Mouse (Mus musculus): ENCODE data around the gene Gpc3. TPM values are rescaled to one million over a fixed set of nuclear protein-coding genes. Genes with fewer than 3 reads are reported as not detected.

Gene Gpc3
- polyA plus RNA-seq, 1 experiment from 2014 or later, result 245 TPM

DNA sequence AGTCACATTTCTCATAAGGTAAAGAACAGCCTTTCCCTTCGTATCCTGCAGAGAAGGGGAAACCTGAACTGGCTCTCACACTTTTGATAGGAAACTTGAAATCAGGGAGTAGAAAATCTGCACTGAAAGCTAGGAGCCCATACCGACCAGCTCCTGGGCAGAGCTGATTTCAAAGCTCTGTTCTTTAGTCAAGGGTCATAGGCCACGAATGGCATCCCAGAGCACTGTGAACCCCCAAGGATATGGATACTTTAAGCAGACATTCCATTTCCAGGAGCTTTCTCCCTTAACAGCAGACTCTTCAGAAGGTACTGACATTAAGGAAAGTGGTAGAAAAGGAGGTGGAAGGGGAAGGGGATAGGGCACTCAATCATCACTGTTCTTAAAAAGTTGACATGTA, 165.3 kb downstream of the Gpc3 start:
- Histone ChIP-seq H3K4me1 (peaks cover 25% of the 10 kb centered on the region), H3K36me3 (no peaks in the 10 kb centered on the region), H3K9me3 (replicated peaks) (no peaks in the 10 kb centered on the region), H3K27ac (replicated peaks) (no peak overlapping the region), H3K27me3 (ENCODE audit: low read depth, poor library complexity, severe bottlenecking) (peaks cover 22% of the 10 kb centered on the region), H3K4me3 (no peak overlapping the region)
- 29% methylated on average over 3 of the region's 3 CpGs for WGBS
- DNase-seq (ENCODE audit: low spot score), result no peak

DNA sequence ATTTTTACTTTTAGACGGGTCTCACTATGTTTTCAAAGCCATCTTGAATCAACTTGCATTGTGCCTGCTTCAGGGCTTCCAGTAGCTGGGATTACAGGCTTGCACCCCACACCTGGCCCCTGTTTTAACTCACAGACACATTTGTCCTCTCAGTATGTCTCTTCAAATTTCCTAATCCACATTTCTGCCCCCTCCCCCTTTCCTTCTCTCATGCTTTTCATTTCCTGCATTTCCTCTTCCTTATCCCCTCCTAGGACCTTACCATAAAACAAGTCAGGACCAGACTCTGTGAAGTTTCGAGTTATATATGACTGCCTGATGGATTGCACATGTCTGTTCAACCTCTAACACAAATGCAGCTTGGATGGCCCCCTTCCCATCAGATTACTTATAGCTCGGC, 167.2 kb downstream of the Gpc3 start:
- WGBS, result 79% methylated on average over 3 of the region's 3 CpGs
- H3K27ac ChIP-seq (replicated peaks), result no peak overlapping the region
- no peak for DNase-seq (ENCODE audit: low spot score)

DNA sequence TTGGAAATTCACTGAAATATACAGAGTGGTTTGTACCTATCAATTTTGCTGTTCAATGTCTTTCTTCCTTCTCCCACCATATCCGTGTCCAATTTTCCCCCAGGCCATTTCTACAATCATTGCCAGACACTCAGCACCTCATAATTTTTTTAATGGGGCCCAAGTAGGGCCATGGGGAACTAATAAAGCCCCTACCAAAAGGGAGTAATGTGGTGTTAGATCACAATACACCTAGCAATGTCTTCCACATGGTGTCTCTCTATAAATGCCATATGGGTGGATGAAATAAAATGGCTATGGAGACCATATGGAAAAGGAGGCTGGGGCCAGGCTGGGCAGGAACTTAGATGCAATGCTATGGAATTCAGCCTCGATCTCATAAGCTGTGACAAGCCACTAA, 168.8 kb downstream of the Gpc3 start:
- 84% methylated on average over 2 of the region's 2 CpGs for WGBS
- no peak overlapping the region for H3K4me3 ChIP-seq
- peaks cover 16% of the 10 kb centered on the region for H3K27me3 ChIP-seq (ENCODE audit: low read depth, poor library complexity, severe bottlenecking)
- no peaks in the 10 kb centered on the region for H3K36me3 ChIP-seq
- no peaks in the 10 kb centered on the region for H3K9me3 ChIP-seq (replicated peaks)
- peaks cover 14% of the 10 kb centered on the region for H3K4me1 ChIP-seq
- no peak for DNase-seq (ENCODE audit: low spot score)
- H3K27ac ChIP-seq (replicated peaks), result no peak overlapping the region

More for the DNA sequence above, 167.2 kb downstream of the Gpc3 start:
- Histone ChIP-seq H3K27me3 (ENCODE audit: low read depth, poor library complexity, severe bottlenecking) (peaks cover 22% of the 10 kb centered on the region), H3K4me1 (peaks cover 18% of the 10 kb centered on the region), H3K9me3 (replicated peaks) (no peaks in the 10 kb centered on the region), H3K36me3 (no peaks in the 10 kb centered on the region), H3K4me3 (no peak overlapping the region)

DNA sequence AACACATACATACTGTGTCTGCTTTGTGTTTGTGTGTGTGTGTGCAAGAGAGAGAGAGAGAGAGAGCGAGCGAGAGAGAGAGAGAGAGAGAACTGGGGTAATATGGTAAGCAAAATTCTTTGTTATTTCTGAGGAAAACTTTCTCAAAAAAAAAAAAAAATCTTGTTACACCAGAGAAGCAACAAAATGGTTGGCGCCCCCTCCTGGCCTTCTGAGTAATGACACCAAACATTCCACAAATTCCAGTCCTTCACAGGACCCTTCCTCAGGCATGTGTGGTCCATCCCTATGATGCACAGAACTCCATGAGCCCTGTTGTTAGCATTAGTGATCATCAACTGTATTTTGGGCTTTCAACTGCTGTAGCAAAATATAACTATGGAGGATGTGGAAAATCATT, 172.0 kb downstream of the Gpc3 start:
- H3K27ac ChIP-seq (replicated peaks), result no peak overlapping the region
- WGBS, result 58% methylated on average over 3 of the region's 3 CpGs
- DNase-seq (ENCODE audit: low spot score), result no peak

DNA sequence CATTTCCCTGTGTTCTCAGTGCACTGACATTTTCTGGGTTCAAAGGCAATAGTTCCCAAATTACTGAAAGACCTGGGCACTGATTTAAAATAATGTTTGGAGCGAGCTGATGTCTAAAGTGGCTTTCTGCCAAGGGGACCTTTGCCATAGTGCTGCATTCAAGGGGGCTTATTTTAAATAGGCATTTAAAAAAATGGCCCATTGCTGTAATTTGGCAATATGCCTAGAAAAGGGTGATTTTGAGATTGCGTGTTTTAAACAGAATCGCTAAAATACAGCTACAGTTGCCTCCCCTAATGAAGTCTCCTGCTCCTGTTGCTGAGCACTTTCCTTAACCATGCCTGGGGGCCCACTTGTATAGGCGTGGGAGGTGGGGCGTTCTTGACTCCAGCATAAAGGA, 174.3 kb downstream of the Gpc3 start:
- no peak for DNase-seq (ENCODE audit: low spot score)
- Histone ChIP-seq H3K4me1 (no peaks in the 10 kb centered on the region), H3K9me3 (replicated peaks) (no peaks in the 10 kb centered on the region), H3K27me3 (ENCODE audit: low read depth, poor library complexity, severe bottlenecking) (no peaks in the 10 kb centered on the region), H3K4me3 (no peak overlapping the region), H3K27ac (replicated peaks) (no peak overlapping the region), H3K36me3 (no peaks in the 10 kb centered on the region)
- WGBS, result 85% methylated on average over 5 of the region's 5 CpGs

More for the DNA sequence above, 172.0 kb downstream of the Gpc3 start:
- H3K4me3 ChIP-seq, result no peak overlapping the region
- H3K4me1 ChIP-seq, result no peaks in the 10 kb centered on the region
- H3K9me3 ChIP-seq (replicated peaks), result no peaks in the 10 kb centered on the region
- peaks cover 5% of the 10 kb centered on the region; the same call in 1 of the 2 replicates for H3K27me3 ChIP-seq (ENCODE audit: low read depth, poor library complexity, severe bottlenecking)
- no peaks in the 10 kb centered on the region for H3K36me3 ChIP-seq

DNA sequence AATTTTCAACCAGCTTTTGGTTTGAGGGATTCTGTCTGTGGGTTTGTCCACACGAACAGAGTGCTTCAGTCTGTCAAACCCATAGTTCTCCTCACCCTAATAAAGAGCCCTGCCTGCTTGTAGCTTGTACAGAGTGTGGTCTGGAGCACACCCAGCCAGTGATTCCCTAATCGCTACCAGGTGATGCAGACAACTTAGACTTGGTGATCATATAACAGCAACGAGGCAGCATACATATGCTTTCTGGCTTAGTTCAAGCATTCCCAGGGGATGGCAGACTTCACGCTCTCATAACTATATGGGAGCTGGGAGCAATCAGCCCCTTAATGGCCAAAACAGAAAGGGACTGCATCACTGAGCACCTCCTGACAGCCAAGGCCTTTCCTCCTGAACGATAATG, 188.1 kb downstream of the Gpc3 start:
- no peak for DNase-seq (ENCODE audit: low spot score)
- H3K27ac ChIP-seq (replicated peaks), result no peak overlapping the region
- H3K4me1 ChIP-seq, result no peaks in the 10 kb centered on the region
- H3K36me3 ChIP-seq, result no peaks in the 10 kb centered on the region
- H3K9me3 ChIP-seq (replicated peaks), result no peaks in the 10 kb centered on the region
- 86% methylated on average over 5 of the region's 5 CpGs for WGBS
- no peak overlapping the region for H3K4me3 ChIP-seq
- no peaks in the 10 kb centered on the region; the same call in 1 of the 2 replicates for H3K27me3 ChIP-seq (ENCODE audit: low read depth, poor library complexity, severe bottlenecking)

DNA sequence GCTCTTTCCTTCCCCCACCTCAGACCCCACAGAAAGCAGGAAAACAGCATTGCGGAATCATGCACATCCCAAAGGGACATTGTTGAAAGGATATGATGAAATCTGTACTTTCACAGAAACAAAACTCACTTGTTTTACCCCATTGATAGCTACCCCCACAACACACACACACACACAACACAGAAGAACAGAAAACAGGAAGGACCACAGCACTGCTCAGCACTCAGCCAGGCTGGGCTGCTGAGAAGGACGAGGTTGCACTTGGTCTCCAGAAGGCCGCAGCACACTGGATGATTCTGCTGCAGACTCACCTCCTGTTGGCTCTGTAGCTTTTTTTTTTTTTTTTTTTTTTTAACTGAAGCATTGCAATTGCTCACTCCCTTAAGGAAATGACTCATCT, 193.9 kb downstream of the Gpc3 start:
- no peak for DNase-seq (ENCODE audit: low spot score)
- Histone ChIP-seq H3K4me3 (no peak overlapping the region), H3K36me3 (no peaks in the 10 kb centered on the region), H3K27ac (replicated peaks) (no peak overlapping the region), H3K4me1 (no peaks in the 10 kb centered on the region), H3K9me3 (replicated peaks) (no peaks in the 10 kb centered on the region), H3K27me3 (ENCODE audit: low read depth, poor library complexity, severe bottlenecking) (no peaks in the 10 kb centered on the region; the same call in 1 of the 2 replicates)
- 84% methylated on average over 3 of the region's 3 CpGs for WGBS

DNA sequence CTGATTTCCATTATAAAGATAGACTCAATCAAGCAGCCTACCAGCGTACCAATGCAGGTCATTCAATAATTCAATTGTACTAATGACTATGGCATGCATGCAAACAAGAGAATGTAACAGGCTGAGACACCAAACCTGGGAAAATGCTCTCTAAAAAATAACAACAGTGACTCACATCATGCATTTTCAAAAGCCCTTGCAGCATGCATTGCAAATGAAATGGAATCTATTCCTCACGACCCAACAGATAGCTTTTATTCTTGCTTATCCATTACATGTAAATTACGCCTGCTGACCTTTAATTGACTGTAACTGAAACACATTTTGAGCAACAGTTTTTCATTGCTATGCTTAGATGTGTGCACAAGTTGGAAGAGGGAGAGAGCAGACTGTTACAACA, 200.8 kb downstream of the Gpc3 start:
- H3K9me3 ChIP-seq (replicated peaks), result no peaks in the 10 kb centered on the region

DNA sequence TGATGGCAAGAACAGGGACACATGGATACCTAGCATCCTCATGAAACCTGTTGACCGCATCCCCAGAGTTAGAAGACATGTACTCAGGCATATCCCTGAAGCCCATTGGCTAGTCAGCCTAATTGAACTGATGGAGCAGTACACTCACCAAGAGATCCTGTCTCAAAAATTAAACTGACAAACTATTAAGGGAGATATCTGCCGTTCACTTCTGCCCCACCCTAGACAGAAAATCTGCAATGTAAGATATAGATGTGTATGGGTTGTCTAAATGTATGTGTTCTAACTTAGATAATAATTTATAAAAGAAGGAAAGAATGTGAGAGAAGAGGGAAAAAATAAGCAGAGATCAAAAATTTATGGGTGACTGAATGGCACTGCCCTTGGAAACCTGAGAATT, 212.6 kb downstream of the Gpc3 start:
- H3K36me3 ChIP-seq, result no peaks in the 10 kb centered on the region
- DNase-seq (ENCODE audit: low spot score), result no peak
- no peaks in the 10 kb centered on the region for H3K4me1 ChIP-seq
- no peak overlapping the region for H3K27ac ChIP-seq (replicated peaks)
- no peaks in the 10 kb centered on the region for H3K27me3 ChIP-seq (ENCODE audit: low read depth, poor library complexity, severe bottlenecking)
- H3K4me3 ChIP-seq, result no peak overlapping the region
- no peaks in the 10 kb centered on the region for H3K9me3 ChIP-seq (replicated peaks)
- WGBS, result 99% methylated on average over 2 of the region's 2 CpGs

More for the DNA sequence above, 200.8 kb downstream of the Gpc3 start:
- WGBS, result 88% methylated on average over 3 of the region's 3 CpGs
- Histone ChIP-seq H3K4me1 (no peaks in the 10 kb centered on the region), H3K36me3 (no peaks in the 10 kb centered on the region), H3K27ac (replicated peaks) (no peak overlapping the region), H3K4me3 (no peak overlapping the region), H3K27me3 (ENCODE audit: low read depth, poor library complexity, severe bottlenecking) (no peaks in the 10 kb centered on the region; the same call in 1 of the 2 replicates)
- no peak for DNase-seq (ENCODE audit: low spot score)

DNA sequence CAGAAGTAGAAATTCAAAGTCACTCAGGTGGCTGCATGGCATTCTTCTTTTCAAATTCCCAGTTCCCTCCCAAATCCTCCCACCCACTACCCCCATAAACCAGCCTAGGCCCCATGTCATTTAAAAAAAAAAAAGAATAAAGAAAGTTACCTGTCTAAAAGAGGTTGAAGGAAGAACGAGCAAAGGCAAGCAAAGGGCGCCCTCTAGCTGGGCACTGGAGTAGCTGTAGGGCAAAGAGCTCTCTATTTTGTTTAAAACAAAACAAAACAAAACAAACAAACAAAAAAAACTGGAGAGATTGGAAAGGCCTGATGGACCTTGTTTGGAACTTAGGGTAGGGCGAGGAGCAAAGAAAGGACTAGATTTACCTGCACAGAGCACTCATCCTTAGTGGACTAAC, 238.6 kb downstream of the Gpc3 start:
- 52% methylated on average over 3 of the region's 3 CpGs for WGBS
- H3K27ac ChIP-seq (replicated peaks), result no peak overlapping the region

DNA sequence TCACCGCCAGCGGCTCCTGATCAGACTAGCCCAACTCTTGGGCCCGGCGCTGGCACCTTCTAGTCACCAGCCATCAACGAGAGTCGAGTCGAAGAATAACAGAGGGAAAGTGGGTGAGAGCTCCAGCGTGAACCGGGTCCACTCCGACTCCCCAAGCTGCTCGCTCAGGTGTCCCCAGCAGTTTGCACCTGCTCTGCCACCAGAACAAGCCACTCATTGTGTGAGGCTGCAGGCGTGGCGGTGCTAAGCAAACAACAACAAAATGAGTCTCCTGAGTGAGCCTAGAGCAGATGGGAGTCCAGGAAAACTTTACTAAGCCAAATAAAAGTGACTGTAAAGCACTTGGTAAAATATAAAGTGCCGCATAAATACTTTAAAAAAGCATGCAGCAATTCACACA, 239.5 kb downstream of the Gpc3 start:
- WGBS, result 85% methylated on average over 14 of the region's 14 CpGs
- Histone ChIP-seq H3K27ac (replicated peaks) (no peak overlapping the region), H3K4me1 (peaks cover 10% of the 10 kb centered on the region; the same call in 1 of the 2 replicates), H3K36me3 (no peaks in the 10 kb centered on the region), H3K9me3 (replicated peaks) (no peaks in the 10 kb centered on the region), H3K4me3 (no peak overlapping the region), H3K27me3 (ENCODE audit: low read depth, poor library complexity, severe bottlenecking) (0 out of 2 replicates have a peak, but pooled peaks cover 3% of the 10 kb centered on the region)
- DNase-seq (ENCODE audit: low spot score), result no peak

More for the DNA sequence above, 238.6 kb downstream of the Gpc3 start:
- no peaks in the 10 kb centered on the region for H3K9me3 ChIP-seq (replicated peaks)
- no peaks in the 10 kb centered on the region for H3K36me3 ChIP-seq
- H3K4me3 ChIP-seq, result no peak overlapping the region
- DNase-seq (ENCODE audit: low spot score), result no peak
- H3K4me1 ChIP-seq, result peaks cover under 1% of the 10 kb centered on the region; the same call in 1 of the 2 replicates
- 0 out of 2 replicates have a peak, but pooled peaks cover 3% of the 10 kb centered on the region for H3K27me3 ChIP-seq (ENCODE audit: low read depth, poor library complexity, severe bottlenecking)

DNA sequence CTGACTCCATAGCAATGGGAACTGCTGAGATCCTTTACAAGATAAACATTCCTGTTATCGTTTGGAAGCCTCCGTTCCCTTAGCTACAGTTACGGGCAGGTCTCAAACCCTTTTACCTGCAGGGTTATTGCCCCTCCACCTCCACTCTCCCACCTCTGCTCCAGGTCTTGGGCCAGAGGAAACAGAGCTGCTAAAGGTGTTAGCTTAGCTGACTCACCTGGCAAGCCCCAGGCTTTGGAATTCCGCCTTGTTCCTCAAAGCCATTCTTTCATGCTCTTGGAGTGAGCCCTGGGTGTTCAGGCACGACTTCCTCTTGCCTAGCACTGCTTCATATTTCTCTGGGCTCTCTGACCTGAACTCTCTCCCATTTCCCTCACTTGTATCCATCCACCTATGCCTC, 241.3 kb downstream of the Gpc3 start:
- 0 out of 2 replicates have a peak, but pooled peaks cover 3% of the 10 kb centered on the region for H3K27me3 ChIP-seq (ENCODE audit: low read depth, poor library complexity, severe bottlenecking)
- no peak overlapping the region for H3K27ac ChIP-seq (replicated peaks)
- H3K36me3 ChIP-seq, result no peaks in the 10 kb centered on the region
- no peaks in the 10 kb centered on the region for H3K9me3 ChIP-seq (replicated peaks)
- H3K4me1 ChIP-seq, result peaks cover 10% of the 10 kb centered on the region; the same call in 1 of the 2 replicates
- H3K4me3 ChIP-seq, result no peak overlapping the region
- WGBS, result 83% methylated on average over 5 of the region's 5 CpGs
- no peak for DNase-seq (ENCODE audit: low spot score)

DNA sequence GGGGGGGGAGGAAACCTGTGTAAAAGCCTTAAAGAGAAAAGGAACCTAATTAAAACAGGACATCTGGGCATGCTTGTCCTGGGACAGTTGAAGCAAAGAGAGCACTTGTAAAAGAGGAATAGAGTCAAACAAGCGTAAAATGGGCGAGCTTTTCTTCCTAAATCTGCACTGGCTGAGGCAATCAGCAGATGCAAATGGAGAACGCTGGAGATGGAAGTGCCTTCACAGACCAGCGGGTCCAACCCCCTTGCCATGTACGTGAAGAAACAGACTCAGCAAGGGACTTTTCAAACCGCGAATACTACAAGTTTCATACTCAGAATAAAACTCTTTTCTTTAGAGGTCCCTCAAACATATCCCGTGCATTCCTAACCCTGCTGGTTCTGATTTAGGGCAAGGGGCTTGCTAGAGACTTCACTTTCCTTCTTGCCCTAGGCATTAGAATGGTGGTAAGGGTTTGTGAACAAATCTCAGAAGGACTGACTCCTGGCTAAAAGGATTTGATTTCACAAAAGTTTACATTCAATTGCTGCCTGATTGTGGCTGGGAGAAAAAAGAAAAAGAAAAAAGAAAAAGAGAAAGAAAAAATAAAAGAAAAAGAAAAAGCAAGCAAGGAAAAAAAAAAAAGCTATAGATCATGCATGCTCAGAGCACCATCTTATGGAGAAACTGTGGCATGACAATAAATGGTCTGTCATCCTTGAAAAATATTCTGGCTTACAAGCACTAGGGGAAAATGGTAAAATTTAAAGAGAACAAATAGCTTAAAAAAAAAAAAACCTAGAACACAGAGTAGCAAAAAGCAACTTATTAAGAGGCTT, 243.6 kb downstream of the Gpc3 start:
- 27% methylated on average over 8 of the region's 8 CpGs for WGBS
- H3K4me3 ChIP-seq, result peak overlapping the region; percentile 29
- H3K9me3 ChIP-seq (replicated peaks), result no peaks in the 10 kb centered on the region
- peaks cover 16% of the 10 kb centered on the region for H3K4me1 ChIP-seq
- H3K27me3 ChIP-seq (ENCODE audit: low read depth, poor library complexity, severe bottlenecking), result 0 out of 2 replicates have a peak, but pooled peaks cover 3% of the 10 kb centered on the region
- no peaks in the 10 kb centered on the region for H3K36me3 ChIP-seq
- no peak overlapping the region for H3K27ac ChIP-seq (replicated peaks)
- peak; percentile 19 for DNase-seq (ENCODE audit: low spot score)

Data from midbrain, embryonic 10.5 days (tissue).